In the genomic region with DNA sequence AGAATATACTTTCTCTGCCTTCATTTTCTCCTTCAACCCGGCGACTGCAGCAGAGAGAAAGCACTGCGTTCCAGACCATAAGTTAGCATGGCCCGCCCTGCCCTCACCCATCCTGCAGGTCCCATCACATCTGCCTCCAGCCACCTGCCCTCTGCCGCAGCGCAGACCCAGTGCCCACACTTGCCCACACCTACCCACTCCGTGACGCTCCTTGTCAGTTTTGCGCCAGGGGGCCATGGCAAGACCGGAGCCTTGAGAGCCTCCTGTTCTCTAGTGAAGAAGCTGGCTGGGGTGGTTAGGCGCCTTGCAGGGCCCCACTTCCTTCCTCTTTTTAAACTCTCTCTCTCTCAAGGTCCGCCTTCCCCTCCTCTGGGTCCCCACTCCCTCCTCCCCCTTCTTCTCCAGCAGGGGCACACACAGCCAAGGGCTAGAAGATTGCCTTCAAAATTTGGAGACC, we compare ENCODE assay signal across 9 mouse cellular contexts. TPM values are rescaled to one million over a fixed set of nuclear protein-coding genes. Genes with fewer than 3 reads are reported as not detected.
A peak's percentile ranks its signal among the peaks of the same experiment; 100 is the strongest.
DNase-seq lines count a peak whose midpoint lies in the region; ATAC-seq and TF ChIP-seq lines count a peak whose summit lies in the region.
"Had no signal": no experiment of that assay in that cellular context is flagged by ENCODE, and none has a peak within 500 bp of the region (broad histone marks: within the 10 kb centered on the region; RNA-seq: fewer than 3 reads in every experiment).

Gene Dock2 (minus strand): TSS at position 306 of the 457 bp plus-strand sequence.

- H3K9me3 ChIP-seq in liver, embryonic 13.5 days (replicated peaks) = no peaks in the 10 kb centered on the region
- no peaks in the 10 kb centered on the region for H3K9me3 ChIP-seq in hindbrain, embryonic 13.5 days
- H3K9me3 ChIP-seq in forebrain, embryonic 13.5 days (replicated peaks) = no peaks in the 10 kb centered on the region

- WGBS in liver, embryonic 13.5 days (ENCODE audit: insufficient replicate concordance) = 10% methylated on average over 12 of the region's 12 CpGs
- 89% methylated on average over 12 of the region's 12 CpGs for WGBS in olfactory bulb, adult 2 months
- WGBS in hindbrain, embryonic 13.5 days = 91% methylated on average over 12 of the region's 12 CpGs
- WGBS in forebrain, embryonic 13.5 days = 87% methylated on average over 12 of the region's 12 CpGs

- no peaks in the 10 kb centered on the region for H3K36me3 ChIP-seq in liver, embryonic 13.5 days
- H3K36me3 ChIP-seq in hindbrain, embryonic 13.5 days = no peaks in the 10 kb centered on the region
- H3K36me3 ChIP-seq in forebrain, embryonic 13.5 days (ENCODE audit: poor library complexity, severe bottlenecking) = no peaks in the 10 kb centered on the region

- no peaks in the 10 kb centered on the region for H3K27me3 ChIP-seq in liver, embryonic 13.5 days
- no peaks in the 10 kb centered on the region for H3K27me3 ChIP-seq in hindbrain, embryonic 13.5 days
- no peaks in the 10 kb centered on the region for H3K27me3 ChIP-seq in forebrain, embryonic 13.5 days

- peak; percentile 77 for DNase-seq in CD4-positive, CD25-positive, alpha-beta regulatory T cell, adult 2 months (ENCODE audit: low read depth, low spot score)
- peak; percentile 14 for DNase-seq in liver, embryonic 13.5 days
- DNase-seq in retina, postnatal 1 day = no peak
- no peak for DNase-seq in adrenal gland, adult 8-10 months

- TF ChIP-seq POLR2A in olfactory bulb, adult 2 months (IDR thresholded peaks at IDR 0.05; ENCODE audit: insufficient read depth, low read depth, low read length) = no peak

- H3K4me2 ChIP-seq in liver, embryonic 13.5 days = peak within 1 kb of the TSS; percentile 61
- no peak within 1 kb of the TSS for H3K4me2 ChIP-seq in hindbrain, embryonic 13.5 days
- H3K4me2 ChIP-seq in forebrain, embryonic 13.5 days = no peak within 1 kb of the TSS

- peaks cover 22% of the 10 kb centered on the region for H3K4me1 ChIP-seq in liver, embryonic 13.5 days (replicated peaks)
- no peaks in the 10 kb centered on the region for H3K4me1 ChIP-seq in olfactory bulb, adult 2 months (ENCODE audit: control insufficient read depth, insufficient read depth, low read length)
- H3K4me1 ChIP-seq in hindbrain, embryonic 13.5 days (replicated peaks) = no peaks in the 10 kb centered on the region
- no peaks in the 10 kb centered on the region for H3K4me1 ChIP-seq in forebrain, embryonic 13.5 days

- ATAC-seq in activated CD4-positive, CD25-positive, alpha-beta regulatory T cell, adult 4 months = peak; percentile 52
- peak; percentile 58 for ATAC-seq in liver, embryonic 13.5 days (ENCODE audit: low read depth)
- no peak for ATAC-seq in hindbrain, embryonic 13.5 days (ENCODE audit: low FRiP score)
- ATAC-seq in forebrain, embryonic 13.5 days = no peak
- ATAC-seq: midbrain, embryonic 16.5 days had no signal

- peak within 1 kb of the TSS; percentile 57 for H3K27ac ChIP-seq in liver, embryonic 13.5 days
- no peak within 1 kb of the TSS for H3K27ac ChIP-seq in olfactory bulb, adult 2 months (ENCODE audit: insufficient read depth, low read depth, low read length)
- no peak within 1 kb of the TSS for H3K27ac ChIP-seq in hindbrain, embryonic 13.5 days
- H3K27ac ChIP-seq in forebrain, embryonic 13.5 days = no peak within 1 kb of the TSS

- peak within 1 kb of the TSS; percentile 46 for H3K4me3 ChIP-seq in liver, embryonic 13.5 days (replicated peaks)
- peak within 1 kb of the TSS; percentile 19; the same call in 1 of the 2 replicates for H3K4me3 ChIP-seq in olfactory bulb, adult 2 months (ENCODE audit: insufficient read depth, low read depth, low read length)
- H3K4me3 ChIP-seq in hindbrain, embryonic 13.5 days = no peak within 1 kb of the TSS
- H3K4me3 ChIP-seq in forebrain, embryonic 13.5 days = no peak within 1 kb of the TSS

- H3K9ac ChIP-seq in liver, embryonic 13.5 days = peak within 1 kb of the TSS; percentile 50
- H3K9ac ChIP-seq in hindbrain, embryonic 13.5 days = no peak within 1 kb of the TSS
- no peak within 1 kb of the TSS for H3K9ac ChIP-seq in forebrain, embryonic 13.5 days

- TF ChIP-seq CTCF in olfactory bulb, adult 2 months (IDR thresholded peaks at IDR 0.05; ENCODE audit: insufficient read depth, low read depth, low read length) = no peak

RNA-seq across cellular contexts. Expression of gene Dock2, which starts in this region (rescaled TPM):
- 100 to 1,000 TPM; 271 to 290 TPM for polyA plus RNA-seq in activated CD4-positive, CD25-positive, alpha-beta regulatory T cell, adult 4 months (2017; shearing (Covaris generic))
- 2.8 and 3.6 TPM in 2 replicates for polyA plus RNA-seq in liver, embryonic 13.5 days (2015; fragmentation: Nextera tagmentation; extraction: Ambion mirVana)
- polyA plus RNA-seq in olfactory bulb, adult 2 months (2012; ENCODE audit: insufficient read depth, insufficient read length, low replicate concordance, missing spikeins) = not detected in 2 replicates
- 0.87 and 0.93 TPM in 2 replicates for polyA plus RNA-seq in hindbrain, embryonic 13.5 days (2015; fragmentation: Nextera tagmentation; extraction: Ambion mirVana)
- 1 to 10 TPM; 2.8 to 6.6 (median 4.8) TPM for total RNA-seq in adrenal gland, adult 8-10 months (2022)
- polyA plus RNA-seq in forebrain, embryonic 13.5 days (2015; fragmentation: Nextera tagmentation; extraction: Ambion mirVana) = 0.15 and 0.55 TPM in 2 replicates

Comparison
In these comparisons a context has a peak if more than half of its experiments do, and no peak if none do; other contexts are left out.
1. DNase-seq: peak in CD4-positive, CD25-positive, alpha-beta regulatory T cell, adult 2 months (single experiment) and liver, embryonic 13.5 days (single experiment); none in retina, postnatal 1 day (single experiment) and adrenal gland, adult 8-10 months (single experiment).
2. ATAC-seq: peak in activated CD4-positive, CD25-positive, alpha-beta regulatory T cell, adult 4 months (single experiment) and liver, embryonic 13.5 days (single experiment); none in hindbrain, embryonic 13.5 days (single experiment) and forebrain, embryonic 13.5 days (single experiment).
3. H3K4me3 ChIP-seq: peak in liver, embryonic 13.5 days (single experiment) and olfactory bulb, adult 2 months (single experiment); none in hindbrain, embryonic 13.5 days (single experiment) and forebrain, embryonic 13.5 days (single experiment).